Mouse (Mus musculus) ES-Bruce4 (cell line): ENCODE results near the gene Ulk2.

Experiments
- CTCF ChIP-seq: IDR thresholded peaks from one replicate; pipeline ENCODE4 v1.8.1; 2011; ENCODE audit warnings: low read depth, low read length
- EP300 ChIP-seq: IDR thresholded peaks from 2 replicates; pipeline ENCODE4 v1.6.1; 2011; ENCODE audit warnings: low read depth, low read length; ENCODE audit not compliant: insufficient read depth

GRCm38 (mm10) chr11:61788550-61788949 is 66.3 kb downstream of the Ulk2 start:
- TF ChIP-seq EP300 (no peak), CTCF (no peak)
